In genomic region chr16:23784021-23784897, GRCm38 (mm10) we compare ENCODE assay signal across 26 mouse cellular contexts.
A peak's percentile ranks its signal among the peaks of the same experiment; 100 is the strongest.
DNase-seq lines count a peak whose midpoint lies in the region; ATAC-seq and TF ChIP-seq lines count a peak whose summit lies in the region.
"Had no signal": no experiment of that assay in that cellular context is flagged by ENCODE, and none has a peak within 500 bp of the region (broad histone marks: within the 10 kb centered on the region; RNA-seq: fewer than 3 reads in every experiment).

No protein-coding gene starts in this region.

- no peak overlapping the region for H3K9ac ChIP-seq in kidney, embryonic 15.5 days
- H3K9ac ChIP-seq in kidney, embryonic 14.5 days (ENCODE audit: low read depth, low read length) = no peak overlapping the region
- H3K9ac ChIP-seq in lung, embryonic 16.5 days (ENCODE audit: low read length) = no peak overlapping the region
- H3K9ac ChIP-seq: forebrain, embryonic 15.5 days; heart, embryonic 12.5 days; hindbrain, embryonic 14.5 days; limb, embryonic 15.5 days; liver, embryonic 13.5 days had no signal

- H3K27ac ChIP-seq in kidney, embryonic 15.5 days = peak overlapping the region; percentile 19; the same call in 1 of the 2 replicates
- H3K27ac ChIP-seq in kidney, embryonic 14.5 days (ENCODE audit: low read depth, low read length) = no peak overlapping the region
- peak overlapping the region; percentile 48; the same call in 1 of the 2 replicates for H3K27ac ChIP-seq in lung, embryonic 16.5 days (ENCODE audit: low read length)
- H3K27ac ChIP-seq: forebrain, embryonic 15.5 days; gastrocnemius, adult 2 months; heart, adult 2 months; hindbrain, embryonic 14.5 days; limb, embryonic 10.5 days; limb, embryonic 15.5 days; liver, embryonic 13.5 days; midbrain, embryonic 10.5 days had no signal

- WGBS in kidney, embryonic 15.5 days = 54% methylated on average over 6 of the region's 6 CpGs
- 50% methylated on average over 6 of the region's 6 CpGs for WGBS in kidney, embryonic 14.5 days
- WGBS in lung, embryonic 16.5 days = 35% methylated on average over 6 of the region's 6 CpGs

- ATAC-seq in kidney, embryonic 15.5 days (replicated peaks; ENCODE audit: low FRiP score) = no peak
- ATAC-seq in kidney, embryonic 14.5 days (ENCODE audit: low FRiP score, low TSS enrichment) = no peak
- peak; percentile 76 for ATAC-seq in lung, embryonic 16.5 days (ENCODE audit: low read depth)
- ATAC-seq: activated CD4-positive, CD25-positive, alpha-beta regulatory T cell, adult 4 months; forebrain, embryonic 15.5 days; intestine, postnatal 0 days; midbrain, embryonic 16.5 days had no signal

- no peaks in the 10 kb centered on the region for H3K36me3 ChIP-seq in kidney, embryonic 15.5 days
- no peaks in the 10 kb centered on the region for H3K36me3 ChIP-seq in kidney, embryonic 14.5 days (ENCODE audit: control insufficient read depth, insufficient read depth, low read length)
- H3K36me3 ChIP-seq in lung, embryonic 16.5 days (ENCODE audit: control insufficient read depth, insufficient read depth, low read length) = no peaks in the 10 kb centered on the region
- H3K36me3 ChIP-seq: forebrain, embryonic 15.5 days; heart, embryonic 12.5 days; limb, embryonic 10.5 days; limb, embryonic 15.5 days; liver, embryonic 13.5 days; midbrain, embryonic 10.5 days had no signal

- H3K27me3 ChIP-seq in kidney, embryonic 15.5 days = no peaks in the 10 kb centered on the region
- H3K27me3 ChIP-seq in kidney, embryonic 14.5 days (ENCODE audit: control insufficient read depth, insufficient read depth, low read length) = no peaks in the 10 kb centered on the region
- H3K27me3 ChIP-seq in lung, embryonic 16.5 days (ENCODE audit: control insufficient read depth, insufficient read depth, low read depth, low read length) = no peaks in the 10 kb centered on the region
- H3K27me3 ChIP-seq: forebrain, embryonic 15.5 days; heart, embryonic 12.5 days; limb, embryonic 15.5 days; liver, embryonic 13.5 days had no signal

- H3K4me3 ChIP-seq in kidney, embryonic 15.5 days (replicated peaks) = no peak overlapping the region
- H3K4me3 ChIP-seq in kidney, embryonic 14.5 days (ENCODE audit: low read length) = no peak overlapping the region
- no peak overlapping the region for H3K4me3 ChIP-seq in lung, embryonic 16.5 days (ENCODE audit: low read length)
- H3K4me3 ChIP-seq: forebrain, embryonic 15.5 days; gastrocnemius, adult 2 months; heart, adult 2 months; heart, embryonic 12.5 days; limb, embryonic 10.5 days; limb, embryonic 15.5 days; liver, embryonic 13.5 days; midbrain, embryonic 10.5 days had no signal

- no peak overlapping the region for H3K4me2 ChIP-seq in kidney, embryonic 15.5 days
- no peak overlapping the region for H3K4me2 ChIP-seq in kidney, embryonic 14.5 days (replicated peaks; ENCODE audit: low read depth, low read length)
- no peak overlapping the region for H3K4me2 ChIP-seq in lung, embryonic 16.5 days (ENCODE audit: low read depth, low read length)
- H3K4me2 ChIP-seq: forebrain, embryonic 15.5 days; heart, embryonic 12.5 days; hindbrain, embryonic 14.5 days; limb, embryonic 15.5 days; liver, embryonic 13.5 days had no signal

- peak; percentile 70 to 74 for DNase-seq in adrenal gland, adult (ENCODE audit: inconsistent age in 2 of 2, low spot score in 1 of 2)
- no peak for DNase-seq in adrenal gland, postnatal 4 days (ENCODE audit: low spot score in 2 of 2)
- DNase-seq in lung, postnatal 25 days (ENCODE audit: low spot score) = no peak
- DNase-seq in brain, embryonic 14.5 days (ENCODE audit: low read depth) = peak; percentile 45
- DNase-seq in ovary, postnatal 36 days (ENCODE audit: low spot score) = no peak
- DNase-seq: cerebellum, adult 11-12 months; cerebellum, adult 9-11 months; gastrocnemius, adult 2 months; gastrocnemius, postnatal 36 days; heart, adult 2 months; kidney, adult 9 months; kidney, postnatal 4 days; liver, embryonic 13.5 days; thymus, postnatal 4 days had no signal

- H3K9me3 ChIP-seq in kidney, embryonic 15.5 days (replicated peaks) = no peaks in the 10 kb centered on the region
- H3K9me3 ChIP-seq in kidney, embryonic 14.5 days (ENCODE audit: control insufficient read depth, low read length) = no peaks in the 10 kb centered on the region; the same call in 1 of the 2 replicates
- H3K9me3 ChIP-seq in lung, embryonic 16.5 days (ENCODE audit: control insufficient read depth, low read length) = no peaks in the 10 kb centered on the region
- H3K9me3 ChIP-seq: forebrain, embryonic 15.5 days; heart, embryonic 12.5 days; limb, embryonic 10.5 days; limb, embryonic 15.5 days; liver, embryonic 13.5 days; midbrain, embryonic 10.5 days had no signal

- peaks cover 9% of the 10 kb centered on the region for H3K4me1 ChIP-seq in kidney, embryonic 15.5 days
- H3K4me1 ChIP-seq in kidney, embryonic 14.5 days (ENCODE audit: control insufficient read depth, insufficient read depth, low read length) = peaks cover 8% of the 10 kb centered on the region; the same call in 1 of the 2 replicates
- H3K4me1 ChIP-seq in lung, embryonic 16.5 days (replicated peaks; ENCODE audit: control insufficient read depth, insufficient read depth, low read length) = peaks cover 6% of the 10 kb centered on the region; the same call in 1 of the 2 replicates
- H3K4me1 ChIP-seq: forebrain, embryonic 15.5 days; heart, embryonic 12.5 days; liver, embryonic 13.5 days had no signal

- TF ChIP-seq CTCF in brain, embryonic 14.5 days (IDR thresholded peaks at IDR 0.05; ENCODE audit: borderline replicate concordance, extremely low read depth, insufficient read depth, insufficient read length) = no peak

- TF ChIP-seq POLR2A in brain, embryonic 14.5 days (IDR thresholded peaks at IDR 0.05; ENCODE audit: borderline replicate concordance, extremely low read depth, insufficient read depth, insufficient read length, poor library complexity, severe bottlenecking) = no peak

Comparison
In these comparisons a context has a peak if more than half of its experiments do, and no peak if none do; other contexts are left out.
1. DNase-seq: peak in adrenal gland, adult (2 of 2) and brain, embryonic 14.5 days (single experiment); none in adrenal gland, postnatal 4 days (0 of 2), lung, postnatal 25 days (single experiment) and ovary, postnatal 36 days (single experiment).